Mouse (Mus musculus) forebrain, embryonic 11.5 days (tissue): ENCODE data around the gene Ncor2. TPM values are rescaled to one million over a fixed set of nuclear protein-coding genes. Genes with fewer than 3 reads are reported as not detected.

Experiments used
- ATAC-seq: fragments of 200-750 bp; cut with Nextera tagmentation; replicated peaks from 2 replicates; pipeline ENCODE4 v1.8.0; 2017; ENCODE audit warnings: moderate TSS enrichment; ENCODE audit not compliant: low FRiP score
- DNase-seq: peaks from one replicate; pipeline ENCODE4 v3.0.0-alpha.2; 2017; ENCODE audit warnings: low spot score
- H3K27ac ChIP-seq: fragments of 300-500 bp; sonication (generic); 2 replicates; pipeline ENCODE4 v1.5.1; 2014; ENCODE audit warnings: low read depth, low read length
- H3K27me3 ChIP-seq: fragments of 300-500 bp; sonication (generic); 2 replicates; pipeline ENCODE4 v1.6.1; 2014; ENCODE audit warnings: mild to moderate bottlenecking, low read length, mixed read lengths; ENCODE audit not compliant: control insufficient read depth, insufficient read depth
- H3K36me3 ChIP-seq: fragments of 300-500 bp; sonication (generic); 2 replicates; pipeline ENCODE4 v1.6.1; 2014; ENCODE audit warnings: mild to moderate bottlenecking, low read length, moderate library complexity, mixed read lengths; ENCODE audit not compliant: control insufficient read depth, insufficient read depth
- H3K4me1 ChIP-seq: fragments of 300-500 bp; sonication (generic); replicated peaks from 2 replicates; pipeline ENCODE4 v1.6.1; 2014; ENCODE audit warnings: low read length, mixed read lengths; ENCODE audit not compliant: control insufficient read depth, insufficient read depth
- H3K4me2 ChIP-seq: fragments of 300-500 bp; sonication (generic); 2 replicates; pipeline ENCODE4 v1.6.1; 2014; ENCODE audit warnings: low read depth, mild to moderate bottlenecking, low read length, moderate library complexity, mixed read lengths; ENCODE audit not compliant: severe bottlenecking
- H3K4me3 ChIP-seq: fragments of 300-500 bp; sonication (generic); 2 replicates; pipeline ENCODE4 v1.5.1; 2014; ENCODE audit warnings: low read depth, low read length
- H3K9ac ChIP-seq: fragments of 300-500 bp; sonication (generic); 2 replicates; pipeline ENCODE4 v1.6.1; 2014; ENCODE audit warnings: low read length
- H3K9me3 ChIP-seq: fragments of 300-500 bp; sonication (generic); 2 replicates; pipeline ENCODE4 v1.6.1; 2016; ENCODE audit warnings: low read length, mixed read lengths; ENCODE audit not compliant: control insufficient read depth
- whole genome bisulfite sequencing: fragments of 180-500 bp; shearing (Covaris S2); extraction: QIAGEN DNeasy Blood & Tissue Kit; methylation state at CpG from one replicate; pipeline ENCODE4 v1.1.7; 2014; 5-methylcytosine and 5-hydroxymethylcytosine counted together
- polyA plus RNA-seq: library from polyadenylated mRNA; unstranded; fragments of >200 nt; fragmentation: Nextera tagmentation; extraction: Ambion mirVana; gene quantifications from 2 replicates; pipeline ENCODE4 v1.2.1, GENCODE M21; 2014

The Ncor2 gene
- polyA plus RNA-seq, 1 experiment from 2014 or later, result 27.3 TPM

DNA sequence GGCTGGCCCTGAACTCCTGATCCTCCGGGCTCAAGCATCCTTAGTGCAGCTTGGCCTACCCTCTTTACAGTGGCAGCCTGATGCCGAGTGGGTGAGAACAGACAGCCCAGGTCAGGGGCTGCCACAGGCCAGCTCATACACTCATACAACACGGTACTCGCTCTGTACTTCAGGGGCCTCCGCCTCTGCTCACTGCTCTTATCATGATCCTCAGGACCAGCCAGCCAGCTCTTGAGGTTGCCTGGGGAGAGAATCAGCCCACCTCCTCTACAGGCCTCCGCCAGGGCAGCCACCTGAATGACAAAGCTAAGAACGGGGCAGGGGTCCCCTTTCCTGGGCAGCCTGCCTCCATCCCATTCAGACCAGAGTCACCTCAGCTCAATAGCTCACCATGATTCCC lies 125.4 kb downstream of the Ncor2 start:
- Histone ChIP-seq H3K27me3 (no peaks in the 10 kb centered on the region), H3K4me3 (no peak overlapping the region), H3K4me2 (no peak overlapping the region), H3K9ac (no peak overlapping the region), H3K4me1 (peaks cover 31% of the 10 kb centered on the region), H3K27ac (no peak overlapping the region), H3K9me3 (no peaks in the 10 kb centered on the region), H3K36me3 (peaks cover 4% of the 10 kb centered on the region)
- no peak for ATAC-seq
- DNase-seq, result no peak
- 66% methylated on average over 7 of the region's 7 CpGs for WGBS

DNA sequence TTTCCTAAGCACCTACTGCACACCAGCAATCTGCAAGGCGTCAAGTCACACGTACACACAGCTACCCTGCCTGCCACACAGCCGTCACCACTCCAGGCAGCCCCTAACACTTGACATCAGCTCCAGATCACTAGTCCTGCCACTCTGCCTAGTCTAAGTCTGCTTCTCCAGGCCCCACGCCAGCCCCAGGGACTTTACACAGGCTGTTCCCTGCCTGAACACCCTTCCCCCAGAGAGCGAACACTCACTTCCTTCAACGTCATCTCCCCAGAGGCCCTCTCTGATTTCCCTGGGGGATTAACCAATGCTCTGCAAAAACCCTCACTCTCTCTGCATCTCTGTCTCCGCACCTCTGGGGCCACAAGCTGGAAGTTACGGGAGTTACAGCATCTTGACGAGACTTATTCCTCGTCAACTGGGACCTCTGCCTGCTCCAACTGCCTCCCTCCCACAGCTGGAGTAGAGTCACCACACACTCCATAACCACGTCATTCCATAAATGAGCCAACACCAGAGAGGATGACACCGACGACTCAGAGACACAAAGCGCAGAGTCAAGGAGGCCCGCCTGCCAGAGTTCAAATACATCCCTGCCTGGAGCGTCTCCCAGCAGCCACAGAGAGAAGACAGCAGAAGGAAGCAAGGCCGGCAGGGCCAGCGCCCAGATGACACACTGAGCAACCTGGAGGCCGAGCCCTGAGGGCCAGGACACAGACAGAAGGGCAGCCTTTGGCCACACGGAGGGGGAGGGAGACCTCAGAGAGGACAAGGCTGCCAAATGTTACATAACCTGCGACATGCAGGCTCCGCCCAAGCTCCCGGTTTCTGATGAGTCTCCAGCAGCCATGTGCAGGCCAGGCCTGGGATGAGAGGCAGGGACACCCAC lies 126.2 kb downstream of the Ncor2 start:
- H3K4me1 ChIP-seq, result peaks cover 24% of the 10 kb centered on the region

GRCm38 (mm10) chr5:125052237-125052602 lies 126.8 kb downstream of the Ncor2 start:
- Histone ChIP-seq H3K9me3 (no peaks in the 10 kb centered on the region), H3K4me1 (peaks cover 18% of the 10 kb centered on the region), H3K9ac (0 out of 2 replicates have a peak overlapping the region, but pooled peaks have one; percentile 5), H3K36me3 (peaks cover 12% of the 10 kb centered on the region), H3K27ac (no peak overlapping the region), H3K4me3 (no peak overlapping the region), H3K4me2 (no peak overlapping the region), H3K27me3 (no peaks in the 10 kb centered on the region)
- 83% methylated on average over 10 of the region's 10 CpGs for WGBS
- ATAC-seq (no peak), DNase-seq (no peak)

More for the DNA sequence above, 126.2 kb downstream of the Ncor2 start:
- Histone ChIP-seq H3K4me2 (no peak overlapping the region), H3K27ac (no peak overlapping the region), H3K27me3 (no peaks in the 10 kb centered on the region), H3K9ac (no peak overlapping the region), H3K36me3 (peaks cover 9% of the 10 kb centered on the region), H3K4me3 (no peak overlapping the region), H3K9me3 (no peaks in the 10 kb centered on the region)
- DNase-seq (no peak), ATAC-seq (no peak)
- 77% methylated on average over 23 of the region's 23 CpGs for WGBS

DNA sequence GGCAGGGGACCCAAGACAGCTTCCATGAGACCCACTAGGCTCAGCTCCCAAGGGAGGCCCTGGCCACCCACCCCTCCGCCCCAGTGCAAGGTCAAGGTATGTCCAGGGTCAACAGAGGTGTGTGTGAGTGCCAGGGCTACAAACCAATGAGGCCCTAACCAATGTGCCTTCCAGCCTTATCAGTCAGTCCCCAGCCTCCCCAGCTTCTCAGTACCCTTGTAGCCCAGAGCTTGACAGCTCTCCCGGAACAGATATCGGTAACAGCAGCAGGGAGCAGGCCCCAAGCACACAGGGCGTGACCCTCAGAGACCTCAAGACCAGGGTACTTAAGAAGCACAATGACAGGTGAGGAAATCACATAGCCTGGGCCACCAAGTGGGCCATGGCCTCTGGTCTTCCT lies 129.5 kb downstream of the Ncor2 start:
- Histone ChIP-seq H3K4me1 (peaks cover 13% of the 10 kb centered on the region; the same call in 1 of the 2 replicates), H3K9ac (no peak overlapping the region), H3K4me2 (no peak overlapping the region), H3K27ac (no peak overlapping the region), H3K4me3 (no peak overlapping the region), H3K36me3 (peaks cover 14% of the 10 kb centered on the region), H3K9me3 (no peaks in the 10 kb centered on the region), H3K27me3 (no peaks in the 10 kb centered on the region)
- DNase-seq, result no peak
- WGBS, result 92% methylated on average over 4 of the region's 4 CpGs
- ATAC-seq, result no peak

DNA sequence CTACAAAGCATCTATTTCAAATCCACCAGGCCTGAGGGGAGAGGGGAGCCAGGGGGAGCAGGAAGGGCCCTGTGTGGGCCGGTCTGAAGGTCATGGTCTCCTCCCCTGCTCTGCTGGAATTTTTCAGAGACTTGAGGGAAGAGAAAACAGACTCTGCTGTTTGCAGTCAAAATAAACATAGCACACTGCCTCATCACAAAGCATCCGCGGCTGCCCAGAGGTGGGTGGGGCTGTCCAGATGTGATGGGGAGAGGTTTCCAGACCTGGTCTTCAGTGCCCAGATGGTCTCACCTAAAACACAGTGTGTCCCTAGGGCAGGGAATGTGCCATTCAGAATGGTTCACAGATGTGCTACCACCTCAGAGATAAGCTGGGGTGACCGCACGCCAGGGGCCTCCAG lies 132.6 kb downstream of the Ncor2 start:
- H3K9me3 ChIP-seq, result no peaks in the 10 kb centered on the region
- DNase-seq (no peak), ATAC-seq (no peak)
- no peak overlapping the region for H3K4me3 ChIP-seq
- 69% methylated on average over 5 of the region's 5 CpGs for WGBS
- H3K4me1 ChIP-seq, result peaks cover 10% of the 10 kb centered on the region; the same call in 1 of the 2 replicates
- peaks cover 10% of the 10 kb centered on the region; the same call in 1 of the 2 replicates for H3K36me3 ChIP-seq
- no peak overlapping the region for H3K9ac ChIP-seq
- H3K27ac ChIP-seq, result no peak overlapping the region
- no peak overlapping the region for H3K4me2 ChIP-seq
- no peaks in the 10 kb centered on the region for H3K27me3 ChIP-seq

GRCm38 (mm10) chr5:125045202-125045601 lies 133.8 kb downstream of the Ncor2 start:
- Histone ChIP-seq H3K9ac (no peak overlapping the region), H3K9me3 (no peaks in the 10 kb centered on the region), H3K4me3 (no peak overlapping the region), H3K27ac (peak overlapping the region; percentile 26; the same call in 1 of the 2 replicates), H3K36me3 (peaks cover 10% of the 10 kb centered on the region; the same call in 1 of the 2 replicates), H3K4me1 (peaks cover 10% of the 10 kb centered on the region; the same call in 1 of the 2 replicates), H3K4me2 (no peak overlapping the region), H3K27me3 (no peaks in the 10 kb centered on the region)
- DNase-seq (no peak), ATAC-seq (no peak)
- WGBS, result 11% methylated on average over 5 of the region's 5 CpGs

DNA sequence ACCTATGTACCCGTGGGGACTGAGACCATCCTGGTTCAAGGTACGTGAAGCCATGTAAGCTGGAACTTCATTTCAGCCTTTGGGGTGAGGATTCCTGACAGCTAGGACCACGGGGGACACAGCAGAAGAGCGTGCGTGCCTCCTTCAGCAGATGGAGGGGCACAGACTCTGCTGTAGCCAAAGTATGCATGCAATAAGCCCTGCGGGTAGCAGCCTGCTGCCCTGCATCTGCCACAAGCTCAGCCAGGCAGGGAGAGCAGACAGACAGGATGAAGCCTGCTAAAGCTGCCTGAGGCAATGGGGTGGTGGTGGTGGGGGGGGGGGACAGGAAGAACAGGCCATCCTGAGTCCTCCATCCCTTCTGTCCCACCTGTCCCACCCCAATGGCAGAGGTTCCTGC lies 135.6 kb downstream of the Ncor2 start:
- no peaks in the 10 kb centered on the region for H3K27me3 ChIP-seq
- H3K27ac ChIP-seq, result no peak overlapping the region
- H3K36me3 ChIP-seq, result peaks cover 10% of the 10 kb centered on the region; the same call in 1 of the 2 replicates
- H3K9me3 ChIP-seq, result no peaks in the 10 kb centered on the region
- 86% methylated on average over 6 of the region's 6 CpGs for WGBS
- H3K9ac ChIP-seq, result no peak overlapping the region
- H3K4me2 ChIP-seq, result no peak overlapping the region
- H3K4me1 ChIP-seq, result peaks cover 10% of the 10 kb centered on the region; the same call in 1 of the 2 replicates
- ATAC-seq, result no peak
- H3K4me3 ChIP-seq, result no peak overlapping the region
- no peak for DNase-seq

DNA sequence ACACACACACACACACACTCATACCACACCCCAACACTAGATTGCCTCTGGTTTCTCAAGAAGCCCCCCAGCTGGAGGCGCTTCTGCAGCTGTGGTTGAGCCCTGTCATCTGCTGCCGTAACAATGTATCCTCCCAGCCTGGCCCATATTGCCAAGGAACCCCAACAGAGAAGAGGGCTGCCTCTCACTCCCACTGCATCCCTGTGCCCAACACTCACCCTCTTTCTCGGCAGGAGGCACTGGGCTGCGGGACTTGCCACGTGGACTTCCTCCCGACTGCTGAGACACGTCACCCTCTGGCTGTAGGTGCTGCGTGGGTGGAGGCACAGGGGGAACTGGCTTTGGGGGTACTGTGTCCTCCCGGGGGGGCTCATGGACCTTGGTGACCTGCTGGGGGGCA lies 137.4 kb downstream of the Ncor2 start:
- 88% methylated on average over 9 of the region's 9 CpGs for WGBS
- no peaks in the 10 kb centered on the region; the same call in 1 of the 2 replicates for H3K36me3 ChIP-seq
- H3K27me3 ChIP-seq, result no peaks in the 10 kb centered on the region
- H3K4me3 ChIP-seq, result no peak overlapping the region
- H3K27ac ChIP-seq, result no peak overlapping the region
- H3K4me2 ChIP-seq, result no peak overlapping the region
- H3K4me1 ChIP-seq, result peaks cover 10% of the 10 kb centered on the region; the same call in 1 of the 2 replicates
- no peak for ATAC-seq
- H3K9ac ChIP-seq, result no peak overlapping the region
- no peaks in the 10 kb centered on the region for H3K9me3 ChIP-seq
- DNase-seq, result no peak
